Mouse (Mus musculus) lung, adult 2 months (tissue): Measurements from ENCODE around the gene Rps2.

Source experiments
- CTCF ChIP-seq: fragments of 200-500 bp; IDR thresholded peaks from 2 replicates; pipeline ENCODE4 v1.5.1; 2011; ENCODE audit warnings: mild to moderate bottlenecking, low read length, control low read depth; ENCODE audit not compliant: insufficient read depth
- POLR2A ChIP-seq: fragments of 200-500 bp; IDR thresholded peaks from 2 replicates; pipeline ENCODE4 v1.6.1; 2011; ENCODE audit warnings: low read depth, mild to moderate bottlenecking, control low read depth, low read length, borderline replicate concordance; ENCODE audit errors: extremely low read depth

DNA sequence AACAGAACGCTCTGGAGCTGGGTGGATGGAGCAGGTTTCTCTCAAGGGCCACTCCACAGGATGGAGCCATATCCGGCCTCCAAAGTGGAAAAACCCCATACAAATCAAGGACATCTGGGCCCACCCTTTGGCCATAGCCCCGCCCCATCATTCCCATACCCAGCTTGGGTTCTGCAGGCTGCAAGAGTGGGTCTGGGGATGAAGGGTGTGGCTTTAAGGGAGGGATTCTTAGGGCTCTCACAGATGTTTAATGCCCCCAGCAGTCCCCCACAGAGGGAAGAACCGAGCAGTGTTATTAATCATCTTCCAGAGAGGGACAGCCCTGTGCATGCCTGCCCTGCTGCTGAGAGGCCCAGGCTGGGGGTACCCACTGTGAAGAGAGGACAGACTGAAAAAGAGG is 29.1 kb downstream of the Rps2 start:
- no peak for TF ChIP-seq CTCF
- no peak for TF ChIP-seq POLR2A
